Mouse (Mus musculus) forebrain, embryonic 10.5 days (tissue): ENCODE data around the gene Ttc14. TPM values are rescaled to one million over a fixed set of nuclear protein-coding genes. Genes with fewer than 3 reads are reported as not detected.

ENCODE experiments used
- DNase-seq: peaks from one replicate; pipeline ENCODE4 v3.0.0-alpha.2; 2017; ENCODE audit warnings: low spot score; ENCODE audit errors: extremely low spot score
- H3K27ac ChIP-seq: fragments of 300-500 bp; sonication (generic); 2 replicates; pipeline ENCODE4 v1.5.1; 2016; ENCODE audit warnings: mild to moderate bottlenecking
- H3K27me3 ChIP-seq: fragments of 300-500 bp; sonication (generic); 2 replicates; pipeline ENCODE4 v1.6.1; 2016; ENCODE audit warnings: mild to moderate bottlenecking; ENCODE audit not compliant: poor library complexity, severe bottlenecking
- H3K36me3 ChIP-seq: fragments of 300-500 bp; sonication (generic); replicated peaks from 2 replicates; pipeline ENCODE4 v1.6.1; 2016; ENCODE audit warnings: mild to moderate bottlenecking, moderate library complexity
- H3K4me1 ChIP-seq: fragments of 300-500 bp; sonication (generic); 2 replicates; pipeline ENCODE4 v1.6.1; 2016
- H3K4me3 ChIP-seq: fragments of 300-500 bp; sonication (generic); 2 replicates; pipeline ENCODE4 v1.5.1; 2016; ENCODE audit warnings: mild to moderate bottlenecking, moderate library complexity
- H3K9me3 ChIP-seq: fragments of 300-500 bp; sonication (generic); 2 replicates; pipeline ENCODE4 v1.6.1; 2016; ENCODE audit warnings: mild to moderate bottlenecking, moderate library complexity
- WGBS: fragments of 180-500 bp; shearing (Covaris S2); methylation state at CpG from one replicate; pipeline ENCODE4 v1.1.7; 2016; 5-methylcytosine and 5-hydroxymethylcytosine counted together
- polyA plus RNA-seq: library from polyadenylated mRNA; unstranded; fragments of >200 nt; fragmentation: Nextera tagmentation; extraction: Ambion mirVana; gene quantifications from 2 replicates; pipeline ENCODE4 v1.2.1, GENCODE M21; 2016

Gene Ttc14
- polyA plus RNA-seq, 1 experiment from 2014 or later: 52.4 TPM

- Histone ChIP-seq H3K4me1 (no peaks in the 10 kb centered on the region), H3K27me3 (no peaks in the 10 kb centered on the region), H3K4me3 (no peak overlapping the region), H3K9me3 (no peaks in the 10 kb centered on the region), H3K36me3 (no peaks in the 10 kb centered on the region), H3K27ac (no peak overlapping the region)
- DNase-seq: no peak
- 90% methylated on average over 3 of the region's 3 CpGs for WGBS
These were observed 59.3 kb downstream of the Ttc14 start for GRCm38 (mm10) chr3:33858939-33859338.

DNA sequence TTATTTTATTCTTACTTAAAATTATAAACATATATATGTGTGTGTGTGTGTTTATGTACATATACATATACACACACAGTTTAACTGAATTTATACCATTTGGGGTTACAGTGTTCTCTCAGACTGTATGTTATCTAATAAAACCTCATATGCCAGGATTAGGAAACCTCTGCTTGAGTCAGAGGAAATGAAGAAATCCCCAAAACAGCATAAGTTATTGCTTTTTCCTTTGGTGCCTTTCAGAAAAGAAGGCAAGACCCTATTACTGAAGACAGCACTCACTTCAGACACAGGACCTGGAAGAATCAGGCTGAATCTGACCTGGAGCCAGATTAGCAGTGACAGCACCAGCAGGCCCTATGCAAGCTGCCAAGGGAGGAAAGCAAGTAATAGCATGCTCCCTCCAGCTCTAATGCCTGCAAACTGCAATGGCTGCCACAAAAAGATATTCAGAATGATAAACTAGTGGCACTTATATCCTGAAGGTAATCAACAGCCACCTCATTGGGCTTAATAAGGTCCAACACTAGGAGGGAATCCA, 64.4 kb downstream of the Ttc14 start:
- H3K27ac ChIP-seq: no peak overlapping the region
- no peaks in the 10 kb centered on the region for H3K36me3 ChIP-seq
- no peak for DNase-seq
- no peaks in the 10 kb centered on the region for H3K4me1 ChIP-seq
- H3K27me3 ChIP-seq: no peaks in the 10 kb centered on the region
- H3K9me3 ChIP-seq: no peaks in the 10 kb centered on the region
- H3K4me3 ChIP-seq: no peak overlapping the region

Other genes with a start within 250 kb of the Ttc14 start
- gene Ccdc39, start 44.5 kb downstream of the Ttc14 start, polyA plus RNA-seq: 4.5 and 6.2 TPM in 2 replicates
- gene Fxr1, start 220.1 kb downstream of the Ttc14 start, polyA plus RNA-seq: 56.6 and 60.3 TPM in 2 replicates